Mouse (Mus musculus) forebrain, embryonic 16.5 days (tissue): ENCODE data around the gene Syce3. TPM values are rescaled to one million over a fixed set of nuclear protein-coding genes. Genes with fewer than 3 reads are reported as not detected.

Experiments
- ATAC-seq: fragments of 200-750 bp; cut with Nextera tagmentation; 2 replicates; pipeline ENCODE4 v1.8.0; 2017; ENCODE audit warnings: mild to moderate bottlenecking, moderate library complexity
- H3K27ac ChIP-seq: fragments of 300-500 bp; sonication (generic); 2 replicates; pipeline ENCODE4 v1.5.1; 2014; ENCODE audit warnings: low read length, control low read depth
- H3K27me3 ChIP-seq: fragments of 300-500 bp; sonication (generic); replicated peaks from 2 replicates; pipeline ENCODE4 v1.6.1; 2014; ENCODE audit warnings: low read length; ENCODE audit not compliant: control insufficient read depth, insufficient read depth
- H3K36me3 ChIP-seq: fragments of 300-500 bp; sonication (generic); 2 replicates; pipeline ENCODE4 v1.6.1; 2014; ENCODE audit not compliant: control insufficient read depth, insufficient read depth
- H3K4me1 ChIP-seq: fragments of 300-500 bp; sonication (generic); replicated peaks from 2 replicates; pipeline ENCODE4 v1.6.1; 2014; ENCODE audit warnings: low read length; ENCODE audit not compliant: control insufficient read depth, insufficient read depth
- H3K4me2 ChIP-seq: fragments of 300-500 bp; sonication (generic); 2 replicates; pipeline ENCODE4 v1.6.1; 2014; ENCODE audit warnings: mild to moderate bottlenecking, low read length, control low read depth
- H3K4me3 ChIP-seq: fragments of 300-500 bp; sonication (generic); replicated peaks from 2 replicates; pipeline ENCODE4 v1.5.1; 2014; ENCODE audit warnings: mild to moderate bottlenecking, low read length, control low read depth
- H3K9ac ChIP-seq: fragments of 300-500 bp; sonication (generic); replicated peaks from 2 replicates; pipeline ENCODE4 v1.6.1; 2014; ENCODE audit warnings: low read depth, low read length, control low read depth
- H3K9me3 ChIP-seq: fragments of 300-500 bp; sonication (generic); 2 replicates; pipeline ENCODE4 v1.6.1; 2016; ENCODE audit warnings: low read length; ENCODE audit not compliant: control insufficient read depth
- WGBS: fragments of 180-500 bp; shearing (Covaris S2); extraction: QIAGEN DNeasy Blood & Tissue Kit; methylation state at CpG from one replicate; pipeline ENCODE4 v1.1.7; 2014; 5-methylcytosine and 5-hydroxymethylcytosine counted together
- polyA plus RNA-seq: library from polyadenylated mRNA; unstranded; fragments of >200 nt; fragmentation: Nextera tagmentation; extraction: Ambion mirVana; gene quantifications from 2 replicates; pipeline ENCODE4 v1.2.1, GENCODE M21; 2015

Gene Syce3
- polyA plus RNA-seq, 1 experiment from 2014 or later, result not detected

DNA sequence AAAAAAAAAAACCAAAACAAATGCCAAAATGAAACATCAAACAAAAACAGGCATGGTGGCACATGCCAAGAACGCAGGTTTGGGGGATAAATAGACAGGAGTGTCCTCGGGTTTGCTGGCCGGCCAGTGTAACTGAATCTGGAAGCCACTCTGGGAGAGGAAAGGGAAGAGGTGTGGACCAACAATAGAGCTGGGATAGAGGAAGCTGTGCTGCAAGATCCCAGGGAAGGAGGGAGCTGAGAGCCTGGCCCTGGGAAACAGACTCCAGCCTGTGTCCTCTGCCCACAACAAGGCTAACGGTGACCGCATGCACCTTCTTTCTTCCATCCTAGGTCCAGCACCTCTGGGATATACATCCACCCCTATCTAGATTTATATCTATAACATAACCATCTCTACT is 59.9 kb downstream of the Syce3 start:
- no peaks in the 10 kb centered on the region for H3K27me3 ChIP-seq
- no peak overlapping the region for H3K4me2 ChIP-seq
- WGBS, result 94% methylated on average over 5 of the region's 5 CpGs
- peaks cover 12% of the 10 kb centered on the region for H3K4me1 ChIP-seq
- no peak overlapping the region for H3K4me3 ChIP-seq
- no peak overlapping the region for H3K27ac ChIP-seq
- peaks cover 12% of the 10 kb centered on the region for H3K36me3 ChIP-seq
- ATAC-seq, result no peak
- H3K9me3 ChIP-seq, result no peaks in the 10 kb centered on the region
- no peak overlapping the region for H3K9ac ChIP-seq

DNA sequence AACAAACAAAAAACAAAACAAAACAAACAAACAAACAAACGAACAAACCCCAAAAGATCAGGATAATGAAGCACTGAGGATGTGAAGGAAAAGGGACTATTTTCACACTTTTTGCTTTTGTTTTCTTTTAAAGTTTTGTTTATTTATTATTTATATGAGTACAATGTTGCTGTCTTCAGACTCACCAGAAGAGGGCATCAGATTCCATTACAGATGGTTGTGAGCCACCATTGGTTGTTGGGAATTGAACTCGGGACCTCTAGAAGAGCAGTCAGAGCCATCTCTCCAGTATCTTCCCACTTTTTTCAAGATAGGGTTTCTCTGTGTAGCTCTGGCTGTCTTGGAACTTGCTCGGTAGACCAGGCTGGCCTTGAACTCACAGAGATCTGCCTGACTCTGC is 67.0 kb downstream of the Syce3 start:
- Histone ChIP-seq H3K4me2 (no peak overlapping the region), H3K9me3 (no peaks in the 10 kb centered on the region), H3K9ac (no peak overlapping the region), H3K27me3 (no peaks in the 10 kb centered on the region), H3K4me1 (no peaks in the 10 kb centered on the region), H3K27ac (no peak overlapping the region), H3K36me3 (no peaks in the 10 kb centered on the region), H3K4me3 (no peak overlapping the region)
- ATAC-seq, result no peak
- WGBS, result 93% methylated on average over 3 of the region's 3 CpGs

DNA sequence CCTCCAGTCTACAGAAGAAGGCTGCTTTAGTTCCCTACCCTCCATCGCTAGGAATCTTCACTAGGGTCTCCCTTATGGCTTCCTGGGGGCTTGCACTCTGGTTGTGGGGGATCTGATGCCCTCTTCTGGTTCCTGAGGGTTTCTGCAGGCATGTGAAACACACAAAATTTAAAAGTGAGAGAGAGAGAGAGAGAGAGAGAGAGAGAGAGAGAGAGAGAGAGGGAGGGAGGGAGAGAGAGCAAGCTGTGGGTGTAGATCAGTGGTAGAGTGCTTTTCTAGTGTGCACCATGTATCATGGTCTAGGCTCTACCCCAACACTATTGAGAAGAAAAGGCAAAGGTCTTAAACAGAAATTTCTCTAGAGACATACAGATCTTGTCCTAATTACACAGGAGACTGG is 68.6 kb downstream of the Syce3 start:
- no peaks in the 10 kb centered on the region for H3K9me3 ChIP-seq
- H3K4me2 ChIP-seq, result no peak overlapping the region
- WGBS, result 41% methylated on average over 1 of the region's 1 CpGs
- H3K27me3 ChIP-seq, result no peaks in the 10 kb centered on the region
- no peaks in the 10 kb centered on the region for H3K36me3 ChIP-seq
- no peak overlapping the region for H3K9ac ChIP-seq
- H3K4me1 ChIP-seq, result no peaks in the 10 kb centered on the region
- no peak overlapping the region for H3K27ac ChIP-seq
- no peak overlapping the region for H3K4me3 ChIP-seq
- ATAC-seq, result no peak

Other genes starting within 250 kb of the Syce3 start
- 112 and 126 TPM in 2 replicates for gene Plxnb2, start 229.7 kb downstream of the Syce3 start, polyA plus RNA-seq
- gene Dennd6b, start 214.0 kb downstream of the Syce3 start, polyA plus RNA-seq, result 60.7 and 83.2 TPM in 2 replicates
- gene Ppp6r2, start 198.9 kb downstream of the Syce3 start, polyA plus RNA-seq, result 77.8 and 90.8 TPM in 2 replicates
- 81.8 and 97.2 TPM in 2 replicates for gene Sbf1, start 95.2 kb downstream of the Syce3 start, polyA plus RNA-seq
- gene Adm2, start 87.8 kb downstream of the Syce3 start, polyA plus RNA-seq, result not detected in 2 replicates
- gene Miox, start 76.1 kb downstream of the Syce3 start, polyA plus RNA-seq, result not detected in 2 replicates
- 29.5 and 32.3 TPM in 2 replicates for gene Lmf2, start 54.8 kb downstream of the Syce3 start, polyA plus RNA-seq
- 138 and 140 TPM in 2 replicates for gene Ncaph2, start 54.8 kb downstream of the Syce3 start, polyA plus RNA-seq
- 10.1 and 14.1 TPM in 2 replicates for gene Sco2, start 36.7 kb downstream of the Syce3 start, polyA plus RNA-seq
- 1.7 and 2.6 TPM in 2 replicates for gene Tymp, start 33.5 kb downstream of the Syce3 start, polyA plus RNA-seq
- gene Odf3b, start 31.2 kb downstream of the Syce3 start, polyA plus RNA-seq, result 1.9 and 3.3 TPM in 2 replicates
- not detected in 2 replicates for gene Klhdc7b, start 25.6 kb downstream of the Syce3 start, polyA plus RNA-seq
- 1.2 and 1.8 TPM in 2 replicates for gene Cpt1b, start 15.4 kb upstream of the Syce3 start, polyA plus RNA-seq
- 5.2 and 7.0 TPM in 2 replicates for gene C730034F03Rik, start 19.1 kb upstream of the Syce3 start, polyA plus RNA-seq
- not detected in 2 replicates for gene Gm44502, start 19.2 kb upstream of the Syce3 start, polyA plus RNA-seq
- gene Chkb, start 19.4 kb upstream of the Syce3 start, polyA plus RNA-seq, result 77.7 and 79.3 TPM in 2 replicates
- 74.5 and 81.9 TPM in 2 replicates for gene Mapk8ip2, start 43.4 kb upstream of the Syce3 start, polyA plus RNA-seq
- gene Arsa, start 66.9 kb upstream of the Syce3 start, polyA plus RNA-seq, result 23.9 and 27.9 TPM in 2 replicates
- 9.3 and 14.1 TPM in 2 replicates for gene Shank3, start 89.1 kb upstream of the Syce3 start, polyA plus RNA-seq
- 0.92 and 2.3 TPM in 2 replicates for gene Acr, start 157.8 kb upstream of the Syce3 start, polyA plus RNA-seq
- gene Rabl2, start 181.4 kb upstream of the Syce3 start, polyA plus RNA-seq, result 53.6 and 64.4 TPM in 2 replicates